Mouse (Mus musculus): ENCODE data around the gene Gas1. TPM values are rescaled to one million over a fixed set of nuclear protein-coding genes. Genes with fewer than 3 reads are reported as not detected.

Gas1 gene
- polyA plus RNA-seq, 1 experiment = 0.50 TPM

DNA sequence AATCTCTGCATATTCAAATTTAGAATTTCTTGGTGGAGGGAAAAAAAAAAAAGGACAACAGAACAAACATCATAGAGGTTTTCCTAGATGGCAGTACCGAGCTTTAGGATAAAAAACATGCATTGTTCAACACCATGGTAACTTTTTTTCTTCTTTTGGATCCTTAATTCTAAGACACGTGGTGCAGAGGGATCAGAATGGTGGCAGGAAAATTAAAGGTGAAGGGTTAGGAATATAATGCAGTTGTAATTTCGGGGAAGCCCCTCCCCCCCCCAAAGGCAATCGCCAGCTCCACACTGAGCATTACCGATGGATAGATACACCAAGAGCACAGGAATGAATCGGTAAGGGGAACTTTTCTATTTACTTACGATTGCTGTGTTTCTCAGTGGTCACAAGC is 2.2 kb downstream of the Gas1 start:
- no peak overlapping the region for H3K27ac ChIP-seq (ENCODE audit: insufficient read depth, low read depth, low read length)
- no peak overlapping the region for H3K4me3 ChIP-seq (ENCODE audit: insufficient read depth, low read length)
- TF ChIP-seq POLR2A (IDR thresholded peaks at IDR 0.05; ENCODE audit: borderline replicate concordance, low read depth, low read length) = no peak
- TF ChIP-seq CTCF (IDR thresholded peaks at IDR 0.05; ENCODE audit: low read depth, low read length) = no peak
- H3K4me1 ChIP-seq (ENCODE audit: control insufficient read depth, insufficient read depth, low read length) = no peaks in the 10 kb centered on the region

DNA sequence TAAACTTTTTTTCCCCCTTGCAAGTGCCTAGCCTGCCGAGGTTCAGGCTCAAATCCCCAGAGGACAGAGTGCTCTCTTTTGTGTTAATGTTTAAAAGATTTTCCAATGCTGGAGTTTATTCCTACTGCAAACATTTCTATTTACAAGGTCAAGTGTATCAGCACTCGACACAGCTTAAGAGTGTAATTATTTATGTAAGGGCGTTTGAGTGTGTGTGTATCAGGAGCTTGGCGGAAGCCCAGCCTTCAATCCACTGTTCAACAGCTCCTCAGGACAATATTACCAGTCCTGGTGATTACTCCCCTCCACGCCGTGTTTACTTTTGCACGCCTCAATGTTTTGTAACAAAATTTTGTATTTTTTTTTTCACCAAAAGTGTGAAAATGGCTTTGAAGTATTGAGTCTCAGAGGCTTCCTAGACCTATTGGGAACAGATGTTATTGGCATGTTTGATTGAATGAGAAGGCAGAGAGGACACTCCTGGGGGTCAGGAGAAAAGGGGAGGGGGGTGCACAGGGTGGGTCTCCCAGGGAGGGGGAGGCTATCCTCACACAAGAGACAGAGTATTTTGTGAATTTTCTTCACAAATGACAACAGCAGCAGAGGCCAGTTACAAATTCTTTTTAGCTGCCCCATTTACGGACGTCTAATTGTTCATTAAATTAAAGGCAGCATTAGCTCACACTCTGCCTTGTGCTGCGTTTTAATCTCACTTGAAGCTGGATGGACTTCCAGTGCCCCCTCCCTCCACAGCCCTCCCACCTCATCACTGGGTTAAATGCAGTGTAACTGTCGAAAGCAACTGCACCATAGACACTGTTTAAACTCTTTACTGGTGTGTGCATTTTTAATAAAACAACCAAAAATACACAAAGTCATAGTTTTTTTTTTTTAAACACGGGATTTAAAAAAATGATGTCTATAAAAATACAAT is 3.3 kb downstream of the Gas1 start:
- no peak overlapping the region for H3K4me3 ChIP-seq (ENCODE audit: insufficient read depth, low read length)
- no peak overlapping the region for H3K27ac ChIP-seq (ENCODE audit: insufficient read depth, low read depth, low read length)
- H3K4me1 ChIP-seq (ENCODE audit: control insufficient read depth, insufficient read depth, low read length) = no peaks in the 10 kb centered on the region
- TF ChIP-seq POLR2A (IDR thresholded peaks at IDR 0.05; ENCODE audit: borderline replicate concordance, low read depth, low read length) (no peak), CTCF (IDR thresholded peaks at IDR 0.05; ENCODE audit: low read depth, low read length) (no peak)

DNA sequence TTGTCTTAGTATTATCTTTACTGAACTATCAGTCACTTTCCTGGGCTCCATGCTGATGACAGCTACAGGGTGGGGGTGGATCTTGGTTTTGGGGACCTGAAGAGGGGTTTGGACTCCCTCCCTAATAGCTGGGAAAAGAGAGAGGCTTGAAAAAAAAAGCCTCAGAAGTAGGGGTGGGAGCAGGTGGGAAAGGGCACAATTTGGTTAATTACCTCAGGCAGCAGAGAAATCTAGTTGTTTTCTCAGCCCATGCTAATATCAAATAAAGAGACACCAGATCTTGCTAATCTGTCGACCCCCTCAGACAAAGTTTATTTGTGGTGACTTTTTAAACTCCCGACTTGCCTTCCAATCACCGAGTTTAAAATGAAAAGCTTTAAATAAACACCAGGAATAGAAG is 4.0 kb downstream of the Gas1 start:
- Histone ChIP-seq H3K4me3 (ENCODE audit: insufficient read depth, low read length) (no peak overlapping the region), H3K27ac (ENCODE audit: insufficient read depth, low read depth, low read length) (no peak overlapping the region)
- no peak for TF ChIP-seq CTCF (IDR thresholded peaks at IDR 0.05; ENCODE audit: low read depth, low read length)
- no peak for TF ChIP-seq POLR2A (IDR thresholded peaks at IDR 0.05; ENCODE audit: borderline replicate concordance, low read depth, low read length)

DNA sequence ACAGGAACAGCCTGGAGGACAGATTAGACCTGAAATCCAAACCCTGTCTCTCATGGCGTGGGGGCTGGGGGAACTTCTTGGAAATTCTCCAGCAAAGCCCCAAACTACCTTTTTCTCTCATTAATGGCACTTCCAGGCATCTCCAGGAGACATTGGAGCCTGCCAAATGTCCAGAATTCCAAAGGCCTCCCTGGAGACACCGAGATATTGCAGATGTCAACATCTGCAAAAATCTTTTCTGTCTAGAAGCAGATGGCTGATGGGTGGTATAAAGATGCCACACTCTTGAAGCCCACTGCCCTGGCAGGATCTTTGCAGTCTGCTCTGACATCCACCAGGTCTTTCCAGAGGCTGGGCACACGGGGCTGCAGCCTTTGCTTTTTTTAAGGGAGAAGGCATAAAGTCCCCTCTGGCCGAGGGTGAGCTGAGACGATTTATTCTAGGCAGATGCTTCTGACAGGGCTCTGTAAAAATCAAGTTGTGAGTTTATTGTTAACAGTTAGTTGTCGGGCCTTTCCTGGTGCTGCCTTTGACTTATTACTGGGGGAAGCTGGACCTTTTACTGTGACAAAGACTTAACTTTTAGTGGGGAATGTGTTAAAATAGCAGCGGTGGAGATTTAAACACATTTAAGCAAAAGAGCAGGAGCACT is 4.7 kb downstream of the Gas1 start:
- H3K4me1 ChIP-seq (ENCODE audit: control insufficient read depth, insufficient read depth, low read length) = no peaks in the 10 kb centered on the region
- no peak overlapping the region for H3K27ac ChIP-seq (ENCODE audit: insufficient read depth, low read depth, low read length)
- H3K4me3 ChIP-seq (ENCODE audit: insufficient read depth, low read length) = no peak overlapping the region
- TF ChIP-seq POLR2A (IDR thresholded peaks at IDR 0.05; ENCODE audit: borderline replicate concordance, low read depth, low read length) (no peak), CTCF (IDR thresholded peaks at IDR 0.05; ENCODE audit: low read depth, low read length) (no peak)

More for the DNA sequence above, 4.0 kb downstream of the Gas1 start:
- H3K4me1 ChIP-seq (ENCODE audit: control insufficient read depth, insufficient read depth, low read length) = no peaks in the 10 kb centered on the region

DNA sequence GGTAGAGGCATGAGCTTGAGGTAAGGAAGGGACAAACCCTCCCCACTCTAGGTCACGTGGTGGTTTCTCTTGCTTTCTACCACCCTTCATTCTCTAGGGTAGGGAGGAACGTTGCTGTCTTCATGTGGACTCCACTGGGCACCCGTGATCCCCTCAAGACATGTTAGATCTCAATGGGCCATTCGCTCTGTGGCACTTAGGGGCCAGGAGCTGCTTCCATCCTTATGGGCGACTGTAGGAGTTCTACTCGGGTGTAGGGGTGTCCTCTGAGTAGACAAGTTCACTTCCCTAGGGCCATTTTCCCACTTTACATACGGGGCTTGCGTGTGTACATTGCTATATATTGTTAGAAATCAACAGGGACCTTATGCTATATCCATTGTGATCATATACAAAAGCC is 5.4 kb downstream of the Gas1 start:
- Histone ChIP-seq H3K4me1 (ENCODE audit: control insufficient read depth, insufficient read depth, low read length) (no peaks in the 10 kb centered on the region), H3K27ac (ENCODE audit: insufficient read depth, low read depth, low read length) (no peak overlapping the region), H3K4me3 (ENCODE audit: insufficient read depth, low read length) (no peak overlapping the region)
- TF ChIP-seq CTCF (IDR thresholded peaks at IDR 0.05; ENCODE audit: low read depth, low read length) (no peak), POLR2A (IDR thresholded peaks at IDR 0.05; ENCODE audit: borderline replicate concordance, low read depth, low read length) (no peak)

DNA sequence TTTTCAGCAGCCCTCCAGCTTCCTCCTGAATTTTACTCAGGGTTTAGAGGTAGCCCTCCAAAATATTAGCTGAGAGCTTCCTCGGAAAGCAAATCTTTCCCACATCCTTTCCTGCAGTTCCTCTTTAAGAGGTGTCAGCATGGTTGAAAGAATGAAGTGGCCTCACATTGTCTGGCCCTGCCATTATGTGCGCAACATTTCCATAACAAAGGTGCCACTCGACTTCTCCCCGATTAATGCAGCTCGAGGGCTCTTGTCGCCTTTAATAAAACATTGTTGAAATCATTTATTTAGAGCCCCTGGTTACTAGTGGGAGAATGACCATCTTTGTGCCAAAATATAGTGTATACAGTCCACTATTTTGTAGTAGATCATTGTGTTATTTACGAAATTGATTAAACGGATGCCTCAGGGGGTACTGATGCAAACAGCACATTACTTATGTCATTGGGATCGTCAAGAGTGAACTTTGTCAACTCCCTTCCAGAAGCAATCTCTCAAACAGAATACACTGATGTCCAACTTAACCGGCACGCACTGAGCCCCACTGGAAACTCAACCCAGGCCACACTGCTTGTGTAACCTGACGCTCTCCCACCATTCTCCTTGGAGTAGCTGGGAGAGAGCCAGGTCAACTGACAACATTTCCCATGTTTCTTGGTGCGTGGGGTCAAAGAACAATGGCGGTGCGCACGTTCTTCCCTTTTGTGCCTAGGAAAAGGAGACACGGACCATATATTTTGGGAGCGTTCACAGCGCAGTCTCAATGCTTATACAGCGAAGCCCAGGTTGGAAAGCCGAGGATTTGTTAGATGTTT is 6.1 kb downstream of the Gas1 start:
- Histone ChIP-seq H3K27ac (ENCODE audit: insufficient read depth, low read depth, low read length) (no peak overlapping the region), H3K4me1 (ENCODE audit: control insufficient read depth, insufficient read depth, low read length) (no peaks in the 10 kb centered on the region), H3K4me3 (ENCODE audit: insufficient read depth, low read length) (no peak overlapping the region)
- no peak for TF ChIP-seq CTCF (IDR thresholded peaks at IDR 0.05; ENCODE audit: low read depth, low read length)
- no peak for TF ChIP-seq POLR2A (IDR thresholded peaks at IDR 0.05; ENCODE audit: borderline replicate concordance, low read depth, low read length)

DNA sequence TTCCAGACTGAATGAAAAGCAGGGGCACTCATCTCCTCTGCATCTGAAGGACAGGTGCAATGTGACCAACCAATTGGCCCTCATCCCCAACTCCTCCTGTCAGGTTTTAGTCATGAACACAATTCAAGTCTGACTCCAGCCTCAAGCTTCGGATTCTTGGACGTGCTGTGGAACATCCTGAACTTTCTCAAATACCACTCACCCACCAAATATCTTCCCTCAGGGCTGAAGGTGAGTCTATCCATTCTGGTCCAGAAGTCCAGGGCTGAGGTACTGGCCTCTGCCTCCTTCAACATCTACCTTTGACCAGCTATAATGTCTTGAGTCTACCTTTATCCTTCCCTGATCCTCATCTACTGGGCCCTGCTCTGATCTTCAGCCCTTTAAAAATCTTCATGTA is 8.1 kb downstream of the Gas1 start:
- Histone ChIP-seq H3K4me3 (ENCODE audit: insufficient read depth, low read length) (no peak overlapping the region), H3K27ac (ENCODE audit: insufficient read depth, low read depth, low read length) (no peak overlapping the region), H3K4me1 (ENCODE audit: control insufficient read depth, insufficient read depth, low read length) (no peaks in the 10 kb centered on the region)
- TF ChIP-seq POLR2A (IDR thresholded peaks at IDR 0.05; ENCODE audit: borderline replicate concordance, low read depth, low read length) (no peak), CTCF (IDR thresholded peaks at IDR 0.05; ENCODE audit: low read depth, low read length) (no peak)

DNA sequence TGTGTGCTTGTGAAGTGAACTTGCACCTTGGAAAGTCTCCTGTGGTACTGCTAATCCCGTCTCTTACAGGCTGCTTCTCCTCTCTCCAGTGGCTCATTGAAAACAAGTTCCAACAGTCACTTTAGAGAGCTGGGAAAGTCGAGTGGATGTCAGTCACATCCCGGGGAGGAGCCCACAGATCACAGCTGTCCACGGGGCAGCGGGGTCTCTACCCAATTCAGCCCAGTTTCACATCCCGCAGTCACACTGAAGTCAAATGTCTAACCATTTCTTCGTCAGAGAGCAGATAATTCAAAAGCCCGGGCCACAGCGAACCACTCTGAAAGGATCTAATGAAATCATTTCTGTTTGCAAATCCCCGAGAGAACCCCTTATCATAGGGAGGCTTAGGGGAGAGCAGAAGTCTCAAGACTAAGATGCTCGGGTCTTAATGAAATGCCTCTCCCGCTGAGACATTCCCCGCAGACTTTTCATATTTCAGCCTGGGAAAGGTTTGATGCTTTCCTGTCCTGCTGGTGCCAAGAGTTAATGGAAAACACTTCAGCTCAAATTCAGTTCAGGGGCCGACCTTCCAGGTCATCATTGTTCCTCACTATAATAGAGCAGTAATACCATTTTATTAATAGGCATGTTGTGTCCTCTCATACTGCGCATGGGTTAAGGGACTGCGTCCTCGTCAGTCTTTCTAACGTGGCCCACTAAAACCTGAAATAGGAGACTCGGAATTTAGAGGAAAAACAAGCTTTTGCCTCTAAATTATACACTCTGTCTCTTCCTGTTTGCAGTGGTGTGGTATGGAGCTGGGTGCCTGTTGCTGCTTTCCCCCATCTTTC is 20.7 kb downstream of the Gas1 start:
- TF ChIP-seq POLR2A (IDR thresholded peaks at IDR 0.05; ENCODE audit: borderline replicate concordance, low read depth, low read length) (no peak), CTCF (IDR thresholded peaks at IDR 0.05; ENCODE audit: low read depth, low read length) (no peak)
- no peak overlapping the region for H3K4me3 ChIP-seq (ENCODE audit: insufficient read depth, low read length)
- H3K4me1 ChIP-seq (ENCODE audit: control insufficient read depth, insufficient read depth, low read length) = no peaks in the 10 kb centered on the region
- H3K27ac ChIP-seq (ENCODE audit: insufficient read depth, low read depth, low read length) = no peak overlapping the region

DNA sequence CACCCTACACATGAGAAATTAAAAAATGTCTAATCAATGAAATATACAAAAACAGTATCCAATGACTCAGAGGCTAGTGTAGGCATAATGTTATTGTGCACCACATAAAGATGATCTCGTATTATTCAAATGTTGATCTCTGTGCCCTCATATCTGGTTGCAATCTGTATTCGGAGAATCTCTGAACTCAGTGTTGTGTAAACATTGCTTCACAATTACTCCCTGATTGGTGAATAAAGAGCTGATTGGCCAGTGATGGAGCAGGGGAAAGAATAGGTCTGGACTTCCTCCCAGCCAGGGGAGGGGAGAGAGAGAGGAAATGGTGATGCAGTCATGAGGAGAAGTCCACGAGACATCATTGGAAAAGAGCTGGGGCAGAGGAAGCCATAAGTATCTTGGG is 23.0 kb downstream of the Gas1 start:
- Histone ChIP-seq H3K4me1 (ENCODE audit: control insufficient read depth, insufficient read depth, low read length) (no peaks in the 10 kb centered on the region), H3K4me3 (ENCODE audit: insufficient read depth, low read length) (no peak overlapping the region), H3K27ac (ENCODE audit: insufficient read depth, low read depth, low read length) (no peak overlapping the region)
- TF ChIP-seq POLR2A (IDR thresholded peaks at IDR 0.05; ENCODE audit: borderline replicate concordance, low read depth, low read length) = no peak
